Mouse (Mus musculus) testis, postnatal 10 days (tissue): ENCODE measurements around the gene Aldh3a2.
A peak's percentile ranks its signal among the peaks of the same experiment; 100 is the strongest.

ENCODE experiments used
- DNase-seq: peaks from one replicate; pipeline ENCODE4 v3.0.0; 2021; ENCODE audit warnings: low spot score

Aldh3a2 gene

GRCm38 (mm10) chr11:61273928-61274327, 6.7 kb upstream of the Aldh3a2 start:
- no peak for DNase-seq

GRCm38 (mm10) chr11:61271612-61272011, 4.3 kb upstream of the Aldh3a2 start:
- no peak for DNase-seq

GRCm38 (mm10) chr11:61270406-61270805, 3.1 kb upstream of the Aldh3a2 start:
- DNase-seq = no peak

- no peak for DNase-seq
These were observed 1.5 kb upstream of the Aldh3a2 start for GRCm38 (mm10) chr11:61268626-61269349.

- no peak for DNase-seq
These were observed 3.4 kb downstream of the Aldh3a2 start for GRCm38 (mm10) chr11:61263841-61264240.

- no peak for DNase-seq
These were observed 4.7 kb downstream of the Aldh3a2 start for GRCm38 (mm10) chr11:61262516-61262915.

GRCm38 (mm10) chr11:61259106-61259505, 8.2 kb downstream of the Aldh3a2 start:
- no peak for DNase-seq

GRCm38 (mm10) chr11:61252807-61253206, 14.5 kb downstream of the Aldh3a2 start:
- no peak for DNase-seq

- DNase-seq = no peak
These were observed 15.5 kb downstream of the Aldh3a2 start for GRCm38 (mm10) chr11:61251741-61252140.

- DNase-seq = no peak
These were observed 22.9 kb downstream of the Aldh3a2 start for GRCm38 (mm10) chr11:61244406-61244805.

GRCm38 (mm10) chr11:61236015-61236414, 31.2 kb downstream of the Aldh3a2 start:
- no peak for DNase-seq

- DNase-seq = no peak
These were observed 33.1 kb downstream of the Aldh3a2 start for GRCm38 (mm10) chr11:61234174-61234573.

- peak; percentile 78 for DNase-seq
These were observed 35.9 kb downstream of the Aldh3a2 start for GRCm38 (mm10) chr11:61231329-61231728.

- DNase-seq = no peak
These were observed 38.9 kb downstream of the Aldh3a2 start for GRCm38 (mm10) chr11:61228406-61228805.

GRCm38 (mm10) chr11:61227816-61228215, 39.4 kb downstream of the Aldh3a2 start:
- DNase-seq = no peak

GRCm38 (mm10) chr11:61225941-61226412, 41.3 kb downstream of the Aldh3a2 start:
- DNase-seq = no peak

- DNase-seq = no peak
These were observed 41.8 kb downstream of the Aldh3a2 start for GRCm38 (mm10) chr11:61225511-61225910.

GRCm38 (mm10) chr11:61224907-61225306, 42.4 kb downstream of the Aldh3a2 start:
- no peak for DNase-seq

- no peak for DNase-seq
These were observed 43.0 kb downstream of the Aldh3a2 start for GRCm38 (mm10) chr11:61224234-61224744.

GRCm38 (mm10) chr11:61222971-61223745, 44.1 kb downstream of the Aldh3a2 start:
- DNase-seq = no peak

GRCm38 (mm10) chr11:61222007-61222406, 45.3 kb downstream of the Aldh3a2 start:
- no peak for DNase-seq

- no peak for DNase-seq
These were observed 46.9 kb downstream of the Aldh3a2 start for GRCm38 (mm10) chr11:61220156-61220881.
